ENCODE assay signal across 9 mouse cellular contexts in genomic region chr5:121009406-121009805, GRCm38 (mm10). TPM values are rescaled to one million over a fixed set of nuclear protein-coding genes. Genes with fewer than 3 reads are reported as not detected.
DNase-seq lines count a peak whose midpoint lies in the region; ATAC-seq and TF ChIP-seq lines count a peak whose summit lies in the region.
"Had no signal": no experiment of that assay in that cellular context is flagged by ENCODE, and none has a peak within 500 bp of the region (broad histone marks: within the 10 kb centered on the region; RNA-seq: fewer than 3 reads in every experiment).

No protein-coding gene starts in this region.

- peak; percentile 85 for DNase-seq in R1 (ENCODE audit: low read depth, low spot score)
- peak; percentile 60 to 63 for DNase-seq in layer of hippocampus, postnatal 14 days (ENCODE audit: low spot score in 2 of 2)
- peak; percentile 83 for DNase-seq in right cerebral cortex, adult 18-20 months

- peaks cover 53% of the 10 kb centered on the region for H3K4me1 ChIP-seq in E14TG2a.4 (replicated peaks; ENCODE audit: low read depth, low read length)
- H3K4me1 ChIP-seq: heart, embryonic 15.5 days had no signal

- TF ChIP-seq CTCF in E14TG2a.4 (conservative IDR thresholded peaks at IDR 0.05; ENCODE audit: low read length), result no peak

- peak overlapping the region; percentile 57 for H3K4me3 ChIP-seq in E14TG2a.4 (replicated peaks; ENCODE audit: low read length)
- H3K4me3 ChIP-seq: heart, embryonic 15.5 days had no signal

- H3K36me3 ChIP-seq in E14TG2a.4 (ENCODE audit: insufficient read depth, low read length), result no peaks in the 10 kb centered on the region
- H3K36me3 ChIP-seq: heart, embryonic 15.5 days had no signal

- H3K9me3 ChIP-seq in E14TG2a.4 (ENCODE audit: low read length), result no peaks in the 10 kb centered on the region
- H3K9me3 ChIP-seq: heart, embryonic 15.5 days had no signal

- H3K27me3 ChIP-seq in E14TG2a.4 (ENCODE audit: insufficient read depth, low read length), result peaks cover 71% of the 10 kb centered on the region

- peak; percentile 93 for ATAC-seq in common myeloid progenitor, adult 5-6 weeks (replicated peaks; ENCODE audit: low read depth, poor library complexity, severe bottlenecking)
- peak; percentile 99 for ATAC-seq in granulocyte monocyte progenitor cell, adult 5-6 weeks (replicated peaks; ENCODE audit: poor library complexity, severe bottlenecking)
- peak; percentile 97 for ATAC-seq in megakaryocyte progenitor cell, adult 5-6 weeks (replicated peaks; ENCODE audit: poor library complexity)
- no peak for ATAC-seq in erythroid progenitor cell, adult 5-6 weeks (replicated peaks; ENCODE audit: low FRiP score, poor library complexity, severe bottlenecking)

RNA-seq across cellular contexts. Expression of gene Rph3a, which starts 0.5 kb away (rescaled TPM):
- not detected in 2 replicates for total RNA-seq in common myeloid progenitor, adult 5-6 weeks (2017)
- total RNA-seq in granulocyte monocyte progenitor cell, adult 5-6 weeks (2014; fragmentation: Nextera tagmentation), result not detected in 2 replicates
- total RNA-seq in granulocyte monocyte progenitor cell, adult 5-6 weeks (2017), result 0.22 TPM in 1 of 2 replicates, not detected in the other
- total RNA-seq in layer of hippocampus, postnatal 14 days (2021), result 100 to 1,000 TPM; 178 TPM
- total RNA-seq in megakaryocyte progenitor cell, adult 5-6 weeks (2015), result not detected in 2 replicates
- not detected in 2 replicates for total RNA-seq in megakaryocyte progenitor cell, adult 5-6 weeks (2017)
- total RNA-seq in erythroid progenitor cell, adult 5-6 weeks (2015; ENCODE audit: low replicate concordance), result not detected in 2 replicates
- total RNA-seq in erythroid progenitor cell, adult 5-6 weeks (2017; ENCODE audit: low replicate concordance), result not detected in 2 replicates

Comparison
In these comparisons a context has a peak if more than half of its experiments do, and no peak if none do; other contexts are left out.
1. RNA of gene Rph3a, which starts 0.5 kb away (total RNA-seq): 178 TPM in layer of hippocampus, postnatal 14 days; not detected in common myeloid progenitor, adult 5-6 weeks, 0.22 TPM in granulocyte monocyte progenitor cell, adult 5-6 weeks, not detected in megakaryocyte progenitor cell, adult 5-6 weeks and not detected in erythroid progenitor cell, adult 5-6 weeks; every median in the first group is over 100 times any median in the second.
2. Peak in every context shown above with its lines, with median percentiles within 50 percentile points of each other: DNase-seq.